Mouse (Mus musculus) adrenal gland, adult 18-20 months (tissue): ENCODE results near the gene Rpl3l. TPM values are rescaled to one million over a fixed set of nuclear protein-coding genes. Genes with fewer than 3 reads are reported as not detected.
"Not testable (repeated sequence)": the region's sequence is repeated elsewhere in the genome, so short reads cannot be mapped to it uniquely, and the experiment has no call there.

Source experiments
- DNase-seq, 2 experiments: peaks; one replicate each; pipeline ENCODE4 v3.0.0; 2021 to 2022; ENCODE audit warnings: low spot score in 2 of 2
- total RNA-seq, 2 experiments: library from RNA; stranded (reverse); gene quantifications; 1 replicate in 1 of 2; 2 replicates in 1 of 2; pipeline ENCODE4 v1.2.3; 2021

Gene Rpl3l
- total RNA-seq, 2 experiments from 2014 or later: 1.2 TPM; not detected in 1

- not testable (repeated sequence) for DNase-seq
Observed at GRCm38 (mm10) chr17:24718938-24719337, 8.7 kb upstream of the Rpl3l start.

- peak; percentile 95 to 96 for DNase-seq
Observed at GRCm38 (mm10) chr17:24719494-24720222, 8.0 kb upstream of the Rpl3l start.

DNA sequence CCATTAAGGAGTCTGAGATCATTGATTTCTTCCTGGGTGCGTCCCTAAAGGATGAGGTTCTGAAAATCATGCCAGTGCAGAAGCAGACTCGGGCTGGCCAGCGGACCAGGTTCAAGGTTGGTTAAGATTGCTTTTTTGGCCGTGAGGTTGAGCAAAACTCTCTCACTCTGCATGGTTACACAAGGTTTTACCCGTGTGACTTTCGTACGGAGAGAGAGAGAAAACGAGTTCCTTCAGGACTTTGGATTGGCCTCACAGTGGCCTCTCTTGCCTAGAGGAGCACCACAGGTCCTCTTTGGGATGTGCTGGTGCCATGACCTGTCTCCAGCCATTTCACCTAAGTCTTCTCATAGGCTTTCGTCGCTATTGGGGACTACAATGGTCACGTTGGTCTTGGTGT lies 7.0 kb upstream of the Rpl3l start:
- not testable (repeated sequence) for DNase-seq

DNA sequence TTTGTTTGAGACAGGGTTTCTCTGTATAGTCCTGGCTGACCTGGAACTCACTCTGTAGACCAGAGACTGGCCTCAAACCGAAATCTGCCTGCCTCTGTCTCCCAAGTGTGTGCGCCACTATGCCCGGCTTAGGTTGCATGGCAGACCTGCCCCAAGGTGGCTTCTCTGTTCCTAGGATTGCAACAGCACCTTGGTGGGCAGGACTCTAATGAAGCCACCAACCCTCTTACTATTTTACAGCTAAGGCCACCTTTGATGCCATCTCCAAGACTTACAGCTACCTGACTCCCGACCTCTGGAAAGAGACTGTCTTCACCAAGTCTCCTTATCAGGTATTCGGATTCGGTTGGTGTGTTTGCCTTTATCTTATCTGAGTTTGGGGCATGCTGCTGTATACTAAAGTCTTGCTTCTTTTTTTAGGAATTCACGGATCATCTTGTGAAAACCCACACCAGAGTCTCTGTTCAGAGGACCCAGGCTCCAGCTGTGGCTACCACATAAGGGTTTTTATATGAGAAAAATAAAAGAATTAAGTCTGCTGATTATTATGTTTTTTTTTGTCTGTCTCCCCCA lies 6.2 kb upstream of the Rpl3l start:
- not testable (repeated sequence) for DNase-seq

GRCm38 (mm10) chr17:24722220-24722924 lies 5.2 kb upstream of the Rpl3l start:
- no peak for DNase-seq

DNA sequence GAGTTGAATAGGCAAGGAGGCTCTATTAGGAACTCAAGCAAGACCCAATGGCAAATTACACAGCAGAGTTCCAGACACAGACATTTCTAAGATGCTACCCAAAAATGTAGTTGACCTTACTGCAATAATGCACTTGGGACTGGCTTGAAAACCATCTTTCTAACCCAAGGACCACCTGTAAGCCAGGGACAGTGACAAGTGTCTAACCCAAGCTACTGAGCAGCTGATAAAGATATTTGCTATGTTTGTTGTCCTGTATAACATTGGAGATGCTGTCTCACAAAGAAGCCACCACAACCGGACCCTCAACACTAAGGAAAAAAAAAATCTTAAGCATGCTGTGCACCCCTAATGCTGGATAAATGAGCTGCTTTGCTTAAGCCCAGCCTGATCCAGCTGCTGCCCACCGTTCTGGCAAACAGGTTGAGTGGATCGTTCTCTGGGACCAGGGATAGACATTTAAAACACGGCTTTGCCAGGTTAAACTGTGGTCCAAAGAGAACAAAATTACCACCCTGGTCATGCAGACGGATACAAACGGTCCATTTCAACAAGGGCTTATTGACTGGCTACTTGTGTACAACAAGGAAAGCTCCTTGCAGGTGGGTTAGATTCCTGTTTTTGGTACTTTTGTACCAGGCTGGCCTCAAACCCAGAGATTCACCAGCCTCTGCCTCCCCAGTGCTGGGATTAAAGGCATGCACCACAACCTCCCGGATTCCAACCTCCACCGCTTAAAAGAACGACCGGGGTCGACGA lies 4.3 kb upstream of the Rpl3l start:
- DNase-seq: no peak

DNA sequence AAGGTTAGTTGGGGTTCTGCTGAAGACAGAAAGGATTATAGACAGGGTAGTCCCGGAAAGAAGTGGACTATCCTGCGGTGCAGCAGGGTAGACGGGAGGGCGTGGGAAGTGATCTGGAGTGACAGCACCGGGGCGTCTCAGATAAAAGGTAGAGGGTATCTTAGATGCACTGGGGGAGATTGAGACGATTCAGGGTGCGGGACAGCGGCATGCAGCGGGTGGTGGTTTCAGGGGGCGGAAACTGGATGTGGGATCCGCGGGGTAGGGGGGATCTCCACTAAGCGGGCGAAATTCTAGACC lies 3.8 kb upstream of the Rpl3l start:
- no peak for DNase-seq

DNA sequence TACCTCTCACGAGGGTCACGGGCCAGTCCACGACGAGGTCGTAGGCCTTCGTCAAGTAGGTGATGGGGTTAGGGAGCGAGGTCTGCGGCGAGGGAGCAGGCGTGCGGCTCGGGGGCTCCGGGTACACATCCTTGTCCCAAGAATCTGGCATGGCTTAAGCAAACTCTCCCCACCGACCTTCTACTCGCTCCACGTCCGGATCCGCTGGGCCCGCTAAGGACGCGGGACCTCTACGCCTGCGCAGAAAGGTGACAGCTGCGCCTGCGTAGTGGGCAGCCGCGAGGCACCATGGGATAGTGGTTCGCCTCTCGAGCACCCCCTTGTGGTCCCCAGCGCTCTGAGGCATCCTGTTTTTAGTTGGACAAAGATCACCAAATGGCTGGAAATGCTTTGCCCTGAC lies 3.4 kb upstream of the Rpl3l start, which contains the start of gene Ndufb10:
Gene Ndufb10, minus strand, starts transcription at position 295 of the 400 bp plus-strand sequence.
- DNase-seq: peak; percentile 98 to 99

GRCm38 (mm10) chr17:24725637-24726390 lies 1.8 kb upstream of the Rpl3l start:
- no peak for DNase-seq

DNA sequence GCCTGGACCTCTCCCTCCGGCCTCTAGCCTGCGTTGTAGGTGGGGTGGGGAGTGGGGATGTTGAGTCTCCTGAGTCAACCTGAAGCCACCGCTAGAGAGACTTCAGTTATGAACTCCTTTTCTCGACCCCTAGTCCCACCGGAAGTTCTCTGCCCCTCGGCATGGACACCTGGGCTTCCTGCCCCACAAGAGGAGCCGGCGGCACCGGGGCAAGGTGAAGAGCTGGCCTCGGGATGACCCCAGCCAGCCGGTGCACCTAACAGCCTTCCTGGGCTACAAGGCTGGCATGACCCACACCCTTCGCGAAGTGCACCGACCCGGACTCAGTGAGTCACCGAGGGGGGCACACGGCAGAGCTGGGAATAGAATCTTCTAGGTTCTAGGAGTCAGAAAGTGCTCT lies 564 bp downstream of the Rpl3l start:
- no peak for DNase-seq

DNA sequence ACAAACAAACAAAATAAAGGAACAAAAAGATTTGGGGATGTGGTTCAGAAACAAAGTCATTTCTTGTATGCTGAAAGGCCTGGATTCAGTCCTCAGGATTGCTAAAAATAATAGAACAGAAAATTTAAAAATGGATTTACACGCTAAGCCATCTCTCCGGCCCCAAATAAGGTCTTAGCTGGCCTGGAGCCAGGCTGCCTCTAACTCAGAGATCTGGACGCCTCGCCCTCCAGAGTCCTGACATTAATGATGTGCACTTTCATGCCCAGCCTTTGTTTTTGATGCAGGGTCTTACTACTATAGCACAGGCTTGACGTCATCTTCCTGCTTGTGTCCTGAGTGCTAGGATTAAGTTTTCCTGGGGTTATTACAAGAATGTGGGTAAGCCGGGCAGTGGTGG lies 1.4 kb downstream of the Rpl3l start:
- DNase-seq: no peak

DNA sequence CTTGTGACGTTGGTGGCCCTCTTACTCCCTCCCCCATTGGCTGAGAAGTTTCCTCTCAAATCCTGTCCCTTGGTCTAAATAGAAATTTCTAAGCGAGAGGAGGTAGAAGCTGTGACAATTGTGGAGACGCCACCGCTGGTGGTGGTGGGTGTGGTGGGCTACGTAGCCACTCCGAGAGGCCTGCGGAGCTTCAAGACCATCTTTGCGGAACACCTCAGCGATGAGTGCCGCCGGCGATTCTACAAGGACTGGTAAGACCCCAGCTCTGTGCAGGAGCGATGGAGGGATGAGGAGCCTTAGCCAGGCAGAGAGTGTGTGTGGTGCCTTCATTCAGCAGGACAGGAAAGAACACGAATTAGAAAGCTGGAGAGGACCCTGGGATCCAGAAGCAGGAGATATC lies 3.2 kb downstream of the Rpl3l start:
- DNase-seq: no peak

GRCm38 (mm10) chr17:24732233-24732935 lies 4.8 kb downstream of the Rpl3l start:
- no peak for DNase-seq

DNA sequence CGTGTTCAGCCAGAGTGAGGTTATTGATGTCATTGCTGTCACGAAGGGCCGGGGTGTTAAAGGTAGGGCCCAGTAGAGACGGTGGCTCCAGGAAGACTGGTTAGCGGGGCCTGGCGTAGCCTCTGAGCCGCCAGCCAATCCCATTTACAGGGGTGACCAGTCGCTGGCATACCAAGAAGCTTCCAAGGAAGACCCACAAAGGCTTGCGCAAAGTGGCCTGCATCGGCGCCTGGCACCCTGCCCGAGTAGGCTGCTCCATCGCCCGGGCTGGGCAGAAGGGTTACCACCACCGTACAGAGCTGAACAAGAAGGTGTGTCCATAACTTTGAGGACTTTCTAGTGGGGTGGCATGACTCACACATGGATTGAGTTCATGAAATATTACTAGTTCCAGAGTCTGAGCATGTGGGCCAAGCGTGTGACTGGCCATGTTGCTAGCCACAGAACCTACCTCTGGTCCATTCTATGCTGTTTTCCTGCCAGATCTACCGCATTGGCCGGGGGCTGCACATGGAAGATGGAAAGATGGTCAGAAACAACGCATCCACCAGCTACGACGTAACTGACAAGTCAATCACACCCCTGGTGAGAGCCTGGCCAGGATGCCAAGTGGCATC lies 5.9 kb downstream of the Rpl3l start:
- DNase-seq: no peak

- DNase-seq: no peak
Observed at GRCm38 (mm10) chr17:24734513-24734912, 6.9 kb downstream of the Rpl3l start.

DNA sequence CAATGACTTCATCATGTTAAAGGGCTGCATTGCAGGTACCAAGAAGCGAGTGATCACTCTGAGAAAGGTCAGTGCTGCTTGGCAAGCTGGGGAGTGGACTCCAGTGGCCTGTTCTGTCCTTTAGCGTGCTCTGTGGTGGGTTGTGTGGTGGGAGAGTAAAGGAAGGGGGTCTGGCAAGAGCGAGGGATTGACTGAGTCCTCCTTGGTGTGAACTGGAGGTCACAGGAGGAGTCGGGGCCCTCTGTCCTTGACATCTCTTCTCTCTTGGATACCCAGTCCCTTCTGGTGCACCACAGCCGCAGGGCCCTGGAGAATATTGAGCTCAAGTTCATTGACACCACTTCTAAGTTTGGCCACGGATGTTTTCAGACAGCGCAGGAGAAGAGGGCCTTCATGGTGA lies 7.8 kb downstream of the Rpl3l start:
- DNase-seq: no peak

GRCm38 (mm10) chr17:24736330-24737051 lies 8.9 kb downstream of the Rpl3l start, which contains the start of gene Msrb1:
TSS of gene Msrb1 (plus strand) at chr17:24736642.
- peak; percentile 85 to 89 for DNase-seq

- no peak for DNase-seq
Observed at GRCm38 (mm10) chr17:24737135-24737810, 9.7 kb downstream of the Rpl3l start.
